In the genomic region with DNA sequence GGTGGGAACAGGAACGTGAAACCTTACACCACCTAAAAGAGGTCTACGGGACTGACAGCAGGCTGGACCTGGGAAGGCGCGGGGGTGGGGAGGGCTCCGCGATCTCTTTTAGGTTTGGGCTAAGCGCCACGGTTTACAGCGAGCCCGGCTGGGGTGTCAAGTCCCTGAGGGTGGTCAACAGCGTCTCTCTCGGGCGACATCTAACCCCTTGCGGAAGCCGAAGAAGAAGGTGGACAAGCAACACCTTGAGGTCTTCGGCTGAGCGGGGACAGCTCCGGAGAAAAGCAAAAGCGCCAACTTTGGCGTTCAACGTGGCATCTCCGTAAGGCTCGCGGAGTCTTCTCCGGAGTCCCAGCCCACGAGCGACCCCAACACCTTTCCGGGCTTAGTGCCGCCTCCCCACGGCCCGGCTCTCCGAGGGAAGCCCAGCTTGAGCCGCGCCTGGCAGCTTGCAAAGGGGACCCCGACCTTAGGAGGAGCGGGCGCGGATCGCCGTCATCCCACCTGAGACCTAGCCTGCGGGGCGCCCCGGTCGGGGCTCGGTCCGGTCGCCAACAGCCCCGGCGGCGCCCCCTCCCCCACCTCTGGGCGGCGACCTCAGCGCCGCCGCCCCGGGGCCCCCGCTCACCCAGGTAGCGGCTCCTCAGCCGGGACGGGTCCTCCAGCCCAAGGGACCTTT, we compare ENCODE assay signal across 7 mouse cellular contexts. TPM values are rescaled to one million over a fixed set of nuclear protein-coding genes. Genes with fewer than 3 reads are reported as not detected.
DNase-seq lines count a peak whose midpoint lies in the region; ATAC-seq and TF ChIP-seq lines count a peak whose summit lies in the region.

No protein-coding gene starts in this region.

- peak overlapping the region; percentile 86 for H3K27ac ChIP-seq in embryonic facial prominence, embryonic 10.5 days (replicated peaks)
- peak overlapping the region; percentile 74 for H3K27ac ChIP-seq in kidney, adult 2 months (ENCODE audit: insufficient read depth, low read depth, low read length)
- H3K27ac ChIP-seq in limb, embryonic 13.5 days, result peak overlapping the region; percentile 94
- H3K27ac ChIP-seq in midbrain, embryonic 14.5 days (replicated peaks; ENCODE audit: low read depth, low read length), result peak overlapping the region; percentile 94

- peak overlapping the region; percentile 70 for H3K4me3 ChIP-seq in embryonic facial prominence, embryonic 10.5 days
- H3K4me3 ChIP-seq in kidney, adult 2 months (ENCODE audit: insufficient read depth, low read depth, low read length), result peak overlapping the region; percentile 77
- H3K4me3 ChIP-seq in limb, embryonic 13.5 days, result peak overlapping the region; percentile 93
- peak overlapping the region; percentile 90 for H3K4me3 ChIP-seq in midbrain, embryonic 14.5 days (replicated peaks; ENCODE audit: low read depth, low read length)

- peak overlapping the region; percentile 80 for H3K4me2 ChIP-seq in limb, embryonic 13.5 days (replicated peaks)
- peak overlapping the region; percentile 88 for H3K4me2 ChIP-seq in midbrain, embryonic 14.5 days (ENCODE audit: low read length)

- ATAC-seq in limb, embryonic 13.5 days (ENCODE audit: low FRiP score, low read depth), result peak; percentile 0; the same call in 1 of the 2 replicates
- ATAC-seq in midbrain, embryonic 14.5 days (ENCODE audit: low FRiP score, low TSS enrichment), result no peak; the same call in 1 of the 2 replicates

- no peak for TF ChIP-seq POLR2A in kidney, adult 2 months (IDR thresholded peaks at IDR 0.05; ENCODE audit: low read depth, low read length)

- peak; percentile 56 for DNase-seq in adrenal gland, postnatal 25 days
- DNase-seq in embryonic facial prominence, embryonic 10.5 days (ENCODE audit: low spot score), result peak; percentile 64
- DNase-seq in heart, adult 18-20 months, result peak; percentile 73 to 81
- DNase-seq in kidney, adult 2 months, result peak; percentile 73
- peak; percentile 64 for DNase-seq in midbrain, embryonic 14.5 days
- peak; percentile 43 to 44 for DNase-seq in spleen, postnatal 14 days (ENCODE audit: low spot score in 2 of 2)

- peak overlapping the region; percentile 85 for H3K9ac ChIP-seq in limb, embryonic 13.5 days
- peak overlapping the region; percentile 84 for H3K9ac ChIP-seq in midbrain, embryonic 14.5 days (replicated peaks; ENCODE audit: low read length)

- under 1% methylated on average over 60 of the region's 60 CpGs for WGBS in embryonic facial prominence, embryonic 10.5 days
- under 1% methylated on average over 59 of the region's 60 CpGs for WGBS in kidney, adult 2 months
- WGBS in limb, embryonic 13.5 days, result under 1% methylated on average over 60 of the region's 60 CpGs
- 0% methylated on average over 48 of the region's 60 CpGs for WGBS in midbrain, embryonic 14.5 days

- no peaks in the 10 kb centered on the region for H3K9me3 ChIP-seq in embryonic facial prominence, embryonic 10.5 days
- no peaks in the 10 kb centered on the region for H3K9me3 ChIP-seq in limb, embryonic 13.5 days
- H3K9me3 ChIP-seq in midbrain, embryonic 14.5 days (ENCODE audit: control insufficient read depth, low read length), result no peaks in the 10 kb centered on the region; the same call in 1 of the 2 replicates

- H3K27me3 ChIP-seq in embryonic facial prominence, embryonic 10.5 days (replicated peaks; ENCODE audit: low read depth, poor library complexity, severe bottlenecking), result no peaks in the 10 kb centered on the region
- H3K27me3 ChIP-seq in kidney, adult 2 months (replicated peaks; ENCODE audit: control insufficient read depth, insufficient read depth, low read length), result no peaks in the 10 kb centered on the region
- H3K27me3 ChIP-seq in limb, embryonic 13.5 days, result no peaks in the 10 kb centered on the region
- no peaks in the 10 kb centered on the region for H3K27me3 ChIP-seq in midbrain, embryonic 14.5 days (ENCODE audit: control insufficient read depth, insufficient read depth, low read length)

- no peak for TF ChIP-seq CTCF in kidney, adult 2 months (conservative IDR thresholded peaks at IDR 0.05; ENCODE audit: insufficient read depth, insufficient read length, low read depth, low read length)

- peaks cover 17% of the 10 kb centered on the region for H3K4me1 ChIP-seq in embryonic facial prominence, embryonic 10.5 days
- no peaks in the 10 kb centered on the region for H3K4me1 ChIP-seq in kidney, adult 2 months (ENCODE audit: control insufficient read depth, insufficient read depth, low read length)
- peaks cover 18% of the 10 kb centered on the region for H3K4me1 ChIP-seq in limb, embryonic 13.5 days
- peaks cover 11% of the 10 kb centered on the region; the same call in 1 of the 2 replicates for H3K4me1 ChIP-seq in midbrain, embryonic 14.5 days (ENCODE audit: control insufficient read depth, insufficient read depth, low read length)

- no peaks in the 10 kb centered on the region for H3K36me3 ChIP-seq in embryonic facial prominence, embryonic 10.5 days (replicated peaks)
- no peaks in the 10 kb centered on the region for H3K36me3 ChIP-seq in kidney, adult 2 months (ENCODE audit: control insufficient read depth, insufficient read depth, low read length)
- H3K36me3 ChIP-seq in limb, embryonic 13.5 days, result no peaks in the 10 kb centered on the region
- no peaks in the 10 kb centered on the region for H3K36me3 ChIP-seq in midbrain, embryonic 14.5 days (ENCODE audit: control insufficient read depth, insufficient read depth, low read length)

RNA-seq across cellular contexts. Expression of a gene that starts 0.6 kb away (rescaled TPM):
- 33.2 and 35.2 TPM in 2 replicates for total RNA-seq in adrenal gland, postnatal 25 days (2021)
- 5.1 and 6.7 TPM in 2 replicates for polyA plus RNA-seq in embryonic facial prominence, embryonic 10.5 days (2016; fragmentation: Nextera tagmentation; extraction: Ambion mirVana)
- total RNA-seq in heart, adult 18-20 months (2021), result 100 to 1,000 TPM in 1 of 2 experiments, 10 to 100 TPM in 1; 86.1 to 101 TPM
- 24.3 and 24.7 TPM in 2 replicates for polyA plus RNA-seq in kidney, adult 2 months (2012; rRNA removed)
- 13.7 and 15.9 TPM in 2 replicates for polyA plus RNA-seq in limb, embryonic 13.5 days (2015; fragmentation: Nextera tagmentation; extraction: Ambion mirVana)
- 14.9 and 18.5 TPM in 2 replicates for polyA plus RNA-seq in midbrain, embryonic 14.5 days (2014; fragmentation: Nextera tagmentation; extraction: Ambion mirVana)

RNA-seq across cellular contexts. Expression of a gene that starts 0.8 kb away (rescaled TPM):
- total RNA-seq in adrenal gland, postnatal 25 days (2021), result 194 and 205 TPM in 2 replicates
- polyA plus RNA-seq in embryonic facial prominence, embryonic 10.5 days (2016; fragmentation: Nextera tagmentation; extraction: Ambion mirVana), result 80.8 and 86.6 TPM in 2 replicates
- 100 to 1,000 TPM; 621 to 662 TPM for total RNA-seq in heart, adult 18-20 months (2021)
- 277 and 335 TPM in 2 replicates for polyA plus RNA-seq in kidney, adult 2 months (2012; rRNA removed)
- polyA plus RNA-seq in limb, embryonic 13.5 days (2015; fragmentation: Nextera tagmentation; extraction: Ambion mirVana), result 139 and 149 TPM in 2 replicates
- 208 and 224 TPM in 2 replicates for polyA plus RNA-seq in midbrain, embryonic 14.5 days (2014; fragmentation: Nextera tagmentation; extraction: Ambion mirVana)

RNA-seq across cellular contexts. Expression of a gene that starts 25.3 kb away (rescaled TPM):
- 0.62 and 0.70 TPM in 2 replicates for total RNA-seq in adrenal gland, postnatal 25 days (2021)
- 0.13 TPM in 1 of 2 replicates, not detected in the other for polyA plus RNA-seq in embryonic facial prominence, embryonic 10.5 days (2016; fragmentation: Nextera tagmentation; extraction: Ambion mirVana)
- under 1 TPM in 1 of 2 experiments, not detected in 1; 0.18 TPM for total RNA-seq in heart, adult 18-20 months (2021)
- 0.34 and 0.39 TPM in 2 replicates for polyA plus RNA-seq in kidney, adult 2 months (2012; rRNA removed)
- polyA plus RNA-seq in limb, embryonic 13.5 days (2015; fragmentation: Nextera tagmentation; extraction: Ambion mirVana), result 0.18 TPM in 1 of 2 replicates, not detected in the other
- polyA plus RNA-seq in midbrain, embryonic 14.5 days (2014; fragmentation: Nextera tagmentation; extraction: Ambion mirVana), result 0.13 and 0.57 TPM in 2 replicates
